Mouse (Mus musculus): ENCODE results near the gene Inhbc. TPM values are rescaled to one million over a fixed set of nuclear protein-coding genes. Genes with fewer than 3 reads are reported as not detected.
"Not testable (repeated sequence)": the region's sequence is repeated elsewhere in the genome, so short reads cannot be mapped to it uniquely, and the experiment has no call there.

Gene Inhbc
- polyA plus RNA-seq, 1 experiment from 2014 or later: not detected

GRCm38 (mm10) chr10:127323131-127323855 is 46.9 kb downstream of the Inhbc start:
- H3K27ac ChIP-seq: no peak overlapping the region
- no peak overlapping the region for H3K4me3 ChIP-seq
- ATAC-seq (ENCODE audit: low FRiP score, low read depth): no peak
- H3K36me3 ChIP-seq: no peaks in the 10 kb centered on the region
- no peaks in the 10 kb centered on the region for H3K9me3 ChIP-seq
- H3K27me3 ChIP-seq: peaks cover 50% of the 10 kb centered on the region
- WGBS: 75% methylated on average over 17 of the region's 17 CpGs
- H3K4me1 ChIP-seq: peaks cover 16% of the 10 kb centered on the region
- no peak overlapping the region for H3K9ac ChIP-seq
- no peak overlapping the region for H3K4me2 ChIP-seq (replicated peaks)

- Histone ChIP-seq H3K36me3 (no peaks in the 10 kb centered on the region), H3K9ac (no peak overlapping the region), H3K9me3 (no peaks in the 10 kb centered on the region), H3K4me3 (no peak overlapping the region), H3K4me2 (replicated peaks) (no peak overlapping the region), H3K27ac (no peak overlapping the region), H3K4me1 (peaks cover 16% of the 10 kb centered on the region), H3K27me3 (peaks cover 44% of the 10 kb centered on the region)
- WGBS: 78% methylated on average over 4 of the region's 4 CpGs
- no peak for ATAC-seq (ENCODE audit: low FRiP score, low read depth)
Measured at GRCm38 (mm10) chr10:127322669-127323068, 47.6 kb downstream of the Inhbc start.

- WGBS: 69% methylated on average over 13 of the region's 13 CpGs
- Histone ChIP-seq H3K36me3 (no peaks in the 10 kb centered on the region), H3K27me3 (peaks cover 39% of the 10 kb centered on the region)
Measured at GRCm38 (mm10) chr10:127322178-127322577, 48.1 kb downstream of the Inhbc start.

GRCm38 (mm10) chr10:127321621-127322020 is 48.6 kb downstream of the Inhbc start, which contains the start of gene Arhgap9:
Gene Arhgap9 (plus strand): TSS chr10:127321964.
- Histone ChIP-seq H3K4me3 (no peak within 1 kb of the TSS), H3K9ac (no peak within 1 kb of the TSS)
- ATAC-seq (ENCODE audit: low FRiP score, low read depth): no peak

More at GRCm38 (mm10) chr10:127322178-127322577, 48.1 kb downstream of the Inhbc start:
- H3K4me2 ChIP-seq (replicated peaks): no peak overlapping the region
- no peak overlapping the region for H3K9ac ChIP-seq
- no peaks in the 10 kb centered on the region for H3K9me3 ChIP-seq
- peaks cover 16% of the 10 kb centered on the region for H3K4me1 ChIP-seq
- H3K4me3 ChIP-seq: no peak overlapping the region
- no peak overlapping the region for H3K27ac ChIP-seq
- ATAC-seq (ENCODE audit: low FRiP score, low read depth): no peak

GRCm38 (mm10) chr10:127319969-127320368 is 50.3 kb downstream of the Inhbc start:
- H3K27ac ChIP-seq: no peak overlapping the region
- no peak overlapping the region for H3K9ac ChIP-seq
- no peaks in the 10 kb centered on the region for H3K9me3 ChIP-seq
- H3K27me3 ChIP-seq: peaks cover 18% of the 10 kb centered on the region
- H3K36me3 ChIP-seq: no peaks in the 10 kb centered on the region
- WGBS: 73% methylated on average over 7 of the region's 7 CpGs
- H3K4me2 ChIP-seq (replicated peaks): no peak overlapping the region
- no peak for ATAC-seq (ENCODE audit: low FRiP score, low read depth)
- H3K4me1 ChIP-seq: no peaks in the 10 kb centered on the region
- H3K4me3 ChIP-seq: no peak overlapping the region

More at GRCm38 (mm10) chr10:127321621-127322020, 48.6 kb downstream of the Inhbc start, which contains the start of gene Arhgap9:
- Histone ChIP-seq H3K27me3 (peaks cover 34% of the 10 kb centered on the region), H3K4me2 (replicated peaks) (no peak within 1 kb of the TSS), H3K4me1 (peaks cover 12% of the 10 kb centered on the region), H3K9me3 (no peaks in the 10 kb centered on the region), H3K36me3 (no peaks in the 10 kb centered on the region), H3K27ac (no peak within 1 kb of the TSS)
- WGBS: 68% methylated on average over 3 of the region's 3 CpGs

GRCm38 (mm10) chr10:127318009-127318408 is 52.2 kb downstream of the Inhbc start:
- H3K4me2 ChIP-seq (replicated peaks): no peak overlapping the region
- H3K4me3 ChIP-seq: no peak overlapping the region
- H3K4me1 ChIP-seq: no peaks in the 10 kb centered on the region
- 45% methylated on average over 4 of the region's 4 CpGs for WGBS
- H3K27ac ChIP-seq: no peak overlapping the region
- H3K36me3 ChIP-seq: no peaks in the 10 kb centered on the region
- H3K9me3 ChIP-seq: no peaks in the 10 kb centered on the region
- ATAC-seq (ENCODE audit: low FRiP score, low read depth): no peak
- peaks cover 10% of the 10 kb centered on the region; the same call in 1 of the 2 replicates for H3K27me3 ChIP-seq
- H3K9ac ChIP-seq: no peak overlapping the region; the same call in 1 of the 2 replicates

GRCm38 (mm10) chr10:127317277-127317676 is 53.0 kb downstream of the Inhbc start:
- 87% methylated on average over 2 of the region's 2 CpGs for WGBS
- H3K9ac ChIP-seq: no peak overlapping the region
- no peak for ATAC-seq (ENCODE audit: low FRiP score, low read depth)
- no peak overlapping the region for H3K4me2 ChIP-seq (replicated peaks)
- peaks cover 4% of the 10 kb centered on the region; the same call in 1 of the 2 replicates for H3K27me3 ChIP-seq
- no peaks in the 10 kb centered on the region for H3K36me3 ChIP-seq
- H3K27ac ChIP-seq: no peak overlapping the region
- no peaks in the 10 kb centered on the region for H3K4me1 ChIP-seq
- H3K4me3 ChIP-seq: no peak overlapping the region
- H3K9me3 ChIP-seq: no peaks in the 10 kb centered on the region

GRCm38 (mm10) chr10:127314950-127315349 is 55.3 kb downstream of the Inhbc start:
- H3K9ac ChIP-seq; ATAC-seq (ENCODE audit: low FRiP score, low read depth); H3K4me2 ChIP-seq (replicated peaks); H3K36me3 ChIP-seq; H3K9me3 ChIP-seq; H3K27ac ChIP-seq; H3K27me3 ChIP-seq; H3K4me3 ChIP-seq: not testable (repeated sequence)
- peaks cover 10% of the 10 kb centered on the region for H3K4me1 ChIP-seq
- WGBS: 83% methylated on average over 1 of the region's 1 CpGs

- 86% methylated on average over 5 of the region's 5 CpGs for WGBS
Measured at GRCm38 (mm10) chr10:127313516-127313915, 56.7 kb downstream of the Inhbc start.

GRCm38 (mm10) chr10:127312858-127313257 is 57.4 kb downstream of the Inhbc start:
- no peak for ATAC-seq (ENCODE audit: low FRiP score, low read depth)
- H3K36me3 ChIP-seq: peaks cover 15% of the 10 kb centered on the region
- H3K27ac ChIP-seq: no peak overlapping the region
- no peak overlapping the region for H3K4me2 ChIP-seq (replicated peaks)
- H3K9ac ChIP-seq: no peak overlapping the region
- WGBS: 82% methylated on average over 4 of the region's 4 CpGs
- no peaks in the 10 kb centered on the region for H3K27me3 ChIP-seq
- peaks cover 10% of the 10 kb centered on the region for H3K4me1 ChIP-seq
- no peaks in the 10 kb centered on the region for H3K9me3 ChIP-seq
- H3K4me3 ChIP-seq: no peak overlapping the region

More at GRCm38 (mm10) chr10:127313516-127313915, 56.7 kb downstream of the Inhbc start:
- not testable (repeated sequence) for H3K9me3 ChIP-seq; ATAC-seq (ENCODE audit: low FRiP score, low read depth); H3K36me3 ChIP-seq; H3K27ac ChIP-seq; H3K27me3 ChIP-seq; H3K9ac ChIP-seq; H3K4me3 ChIP-seq; H3K4me2 ChIP-seq (replicated peaks)
- H3K4me1 ChIP-seq: peaks cover 10% of the 10 kb centered on the region

- H3K27ac ChIP-seq: peak overlapping the region; percentile 33; the same call in 1 of the 2 replicates
- no peaks in the 10 kb centered on the region for H3K27me3 ChIP-seq
- no peaks in the 10 kb centered on the region for H3K9me3 ChIP-seq
- peak overlapping the region; percentile 74 for H3K4me3 ChIP-seq
- peaks cover 10% of the 10 kb centered on the region for H3K4me1 ChIP-seq
- peaks cover 20% of the 10 kb centered on the region for H3K36me3 ChIP-seq
- H3K4me2 ChIP-seq (replicated peaks): peak overlapping the region; percentile 83
- peak; percentile 38; the same call in 1 of the 2 replicates for ATAC-seq (ENCODE audit: low FRiP score, low read depth)
- H3K9ac ChIP-seq: peak overlapping the region; percentile 79; the same call in 1 of the 2 replicates
- WGBS: 3% methylated on average over 4 of the region's 4 CpGs
Measured at GRCm38 (mm10) chr10:127312356-127312676, 57.9 kb downstream of the Inhbc start.

GRCm38 (mm10) chr10:127311476-127312355 is 58.5 kb downstream of the Inhbc start, which contains the start of gene Mars:
Gene Mars (minus strand): TSS chr10:127311786.
- under 1% methylated on average over 65 of the region's 65 CpGs for WGBS
- H3K36me3 ChIP-seq: peaks cover 26% of the 10 kb centered on the region

More at GRCm38 (mm10) chr10:127311476-127312355, 58.5 kb downstream of the Inhbc start, which contains the start of gene Mars:
- peak within 1 kb of the TSS; percentile 83 for H3K4me2 ChIP-seq (replicated peaks)
- H3K9ac ChIP-seq: peak within 1 kb of the TSS; percentile 79
- H3K9me3 ChIP-seq: no peaks in the 10 kb centered on the region
- H3K4me3 ChIP-seq: peak within 1 kb of the TSS; percentile 74
- peaks cover 10% of the 10 kb centered on the region for H3K4me1 ChIP-seq
- H3K27me3 ChIP-seq: no peaks in the 10 kb centered on the region
- ATAC-seq (ENCODE audit: low FRiP score, low read depth): peak; percentile 98
- H3K27ac ChIP-seq: peak within 1 kb of the TSS; percentile 53

Data from limb, embryonic 13.5 days (tissue).